Mouse (Mus musculus): Measurements from ENCODE around the gene Fgfr2. TPM values are rescaled to one million over a fixed set of nuclear protein-coding genes. Genes with fewer than 3 reads are reported as not detected.
A peak's percentile ranks its signal among the peaks of the same experiment; 100 is the strongest.

Gene Fgfr2
- polyA plus RNA-seq, 1 experiment from 2014 or later, result 110 TPM

DNA sequence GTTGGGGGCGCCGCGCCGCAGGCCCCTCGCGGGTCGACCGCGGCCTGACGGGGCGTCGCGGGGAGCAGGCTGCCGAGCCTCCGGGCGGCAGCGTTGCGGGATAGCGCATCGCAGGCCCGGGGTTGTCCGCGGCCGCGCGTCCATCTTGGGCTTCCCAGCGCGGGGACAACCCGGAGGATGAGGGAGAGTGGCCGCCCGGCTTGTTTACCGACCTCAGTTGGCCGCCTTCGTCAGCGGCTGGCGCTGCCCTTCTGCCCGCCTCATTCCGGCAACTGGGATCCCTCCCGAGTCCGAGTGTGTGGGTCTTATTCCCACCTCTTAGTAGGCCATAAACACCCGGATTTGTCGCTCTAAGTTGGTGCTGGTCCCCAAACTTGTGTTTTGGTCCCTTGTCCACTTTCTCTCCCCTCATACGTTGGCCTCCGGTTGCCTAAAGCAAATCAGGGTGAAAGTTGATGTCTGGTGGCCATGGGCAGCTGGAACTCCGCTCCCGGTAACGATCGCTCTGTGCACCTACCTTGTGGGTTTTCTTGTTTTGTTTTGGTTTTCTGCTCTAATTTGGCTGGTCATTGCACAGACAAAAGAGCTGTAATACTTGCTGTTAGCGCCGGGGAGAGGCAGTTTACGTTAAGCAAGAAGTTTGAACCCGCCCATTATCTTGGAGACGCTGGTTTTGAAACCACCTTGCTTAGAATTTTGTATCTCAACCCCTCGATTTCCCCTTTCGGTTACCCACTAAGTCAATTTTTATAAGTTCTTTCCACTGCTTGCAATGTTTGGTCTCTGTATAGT lies 191.4 kb downstream of the Fgfr2 start:
- peak overlapping the region; percentile 99 for H3K4me3 ChIP-seq (ENCODE audit: low read depth, low read length)
- WGBS, result under 1% methylated on average over 24 of the region's 55 CpGs
- DNase-seq (ENCODE audit: low spot score), result peak; percentile 77
- H3K27ac ChIP-seq (ENCODE audit: low read length), result peak overlapping the region; percentile 99
- peaks cover 4% of the 10 kb centered on the region; the same call in 1 of the 2 replicates for H3K4me1 ChIP-seq (ENCODE audit: insufficient read depth, low read depth, low read length)
- peak overlapping the region; percentile 67 for H3K4me2 ChIP-seq (replicated peaks; ENCODE audit: low read depth, low read length)
- peak; percentile 25 for ATAC-seq
- no peaks in the 10 kb centered on the region for H3K27me3 ChIP-seq (replicated peaks; ENCODE audit: insufficient read depth, low read length)
- no peaks in the 10 kb centered on the region for H3K9me3 ChIP-seq (ENCODE audit: low read length)
- TF ChIP-seq CTCF (IDR thresholded peaks at IDR 0.05), result no peak
- no peak for TF ChIP-seq EP300 (IDR thresholded peaks at IDR 0.05)
- no peaks in the 10 kb centered on the region for H3K36me3 ChIP-seq (ENCODE audit: insufficient read depth, low read length)
- H3K9ac ChIP-seq (replicated peaks; ENCODE audit: low read depth), result peak overlapping the region; percentile 94

DNA sequence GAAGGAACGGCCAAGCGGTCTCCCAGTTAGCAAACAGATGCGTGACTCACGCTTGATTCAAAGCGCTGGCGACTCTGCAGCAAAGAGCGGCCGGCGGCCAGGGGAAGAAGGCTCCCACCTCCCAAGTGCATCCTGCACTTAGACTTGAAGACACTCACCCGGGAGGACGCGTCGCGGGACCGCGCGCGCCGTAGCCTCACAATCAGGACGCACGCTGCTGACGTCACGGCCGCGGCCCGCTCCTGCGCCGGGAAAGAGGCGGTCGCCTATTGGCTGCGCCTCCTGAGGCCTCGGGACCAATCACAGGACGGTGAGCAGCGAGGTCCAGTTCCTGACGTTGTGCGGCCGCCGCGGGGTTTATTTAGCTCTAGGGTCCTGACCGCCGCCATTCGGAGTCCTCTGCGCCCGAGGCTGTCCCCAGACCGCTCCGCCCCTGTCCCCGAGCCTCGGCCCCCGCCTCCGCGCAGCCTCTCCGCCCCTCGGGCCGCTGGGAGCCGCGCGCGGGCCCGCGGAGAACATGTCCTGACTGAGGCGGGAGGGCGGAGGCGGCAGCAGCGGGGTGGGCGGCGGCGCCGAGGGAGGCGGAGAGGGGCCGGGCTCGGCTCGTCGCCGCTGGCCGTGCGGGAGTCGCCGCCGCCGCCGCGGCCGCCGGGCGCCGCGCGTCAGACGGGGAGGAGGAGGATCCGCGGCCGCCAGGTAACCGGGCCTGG lies 192.1 kb downstream of the Fgfr2 start, which contains the start of gene Zranb1:
Gene Zranb1, plus strand, starts transcription at position 293 of the 710 bp plus-strand sequence.
- no peaks in the 10 kb centered on the region for H3K27me3 ChIP-seq (replicated peaks; ENCODE audit: insufficient read depth, low read length)
- peaks cover 4% of the 10 kb centered on the region; the same call in 1 of the 2 replicates for H3K4me1 ChIP-seq (ENCODE audit: insufficient read depth, low read depth, low read length)
- ATAC-seq (peak; percentile 99), DNase-seq (ENCODE audit: low spot score) (peak; percentile 99)
- H3K27ac ChIP-seq (ENCODE audit: low read length), result peak within 1 kb of the TSS; percentile 99
- peak within 1 kb of the TSS; percentile 67 for H3K4me2 ChIP-seq (replicated peaks; ENCODE audit: low read depth, low read length)
- TF ChIP-seq CTCF (IDR thresholded peaks at IDR 0.05), result no peak
- no peak for TF ChIP-seq EP300 (IDR thresholded peaks at IDR 0.05)
- peak within 1 kb of the TSS; percentile 94 for H3K9ac ChIP-seq (replicated peaks; ENCODE audit: low read depth)
- WGBS, result under 1% methylated on average over 56 of the region's 93 CpGs
- no peaks in the 10 kb centered on the region for H3K9me3 ChIP-seq (ENCODE audit: low read length)
- peak within 1 kb of the TSS; percentile 99 for H3K4me3 ChIP-seq (ENCODE audit: low read depth, low read length)
- no peaks in the 10 kb centered on the region for H3K36me3 ChIP-seq (ENCODE audit: insufficient read depth, low read length)

DNA sequence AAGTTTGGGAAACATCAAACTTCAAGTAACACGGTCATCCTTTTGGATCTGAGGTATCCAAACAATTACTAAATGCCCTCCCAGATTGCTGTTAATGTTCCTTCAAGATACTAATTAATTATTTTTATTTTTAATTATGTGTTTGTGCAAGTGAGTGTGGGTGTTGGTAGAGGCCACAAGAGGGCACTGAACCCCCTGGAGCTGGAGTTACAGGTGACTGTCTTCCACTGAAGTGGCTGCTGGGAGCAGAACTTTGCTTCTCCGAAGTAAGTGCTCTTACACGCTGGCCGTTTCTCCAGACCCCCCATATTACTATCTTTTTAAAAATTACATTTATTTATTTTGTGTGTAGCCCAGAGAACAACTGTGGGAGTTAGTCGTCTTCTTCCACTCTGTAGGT lies 193.1 kb downstream of the Fgfr2 start:
- Histone ChIP-seq H3K36me3 (ENCODE audit: insufficient read depth, low read length) (no peaks in the 10 kb centered on the region), H3K27me3 (replicated peaks; ENCODE audit: insufficient read depth, low read length) (no peaks in the 10 kb centered on the region), H3K27ac (ENCODE audit: low read length) (no peak overlapping the region), H3K9ac (replicated peaks; ENCODE audit: low read depth) (no peak overlapping the region), H3K9me3 (ENCODE audit: low read length) (no peaks in the 10 kb centered on the region), H3K4me3 (ENCODE audit: low read depth, low read length) (peak overlapping the region; percentile 99), H3K4me1 (ENCODE audit: insufficient read depth, low read depth, low read length) (peaks cover 4% of the 10 kb centered on the region; the same call in 1 of the 2 replicates), H3K4me2 (replicated peaks; ENCODE audit: low read depth, low read length) (peak overlapping the region; percentile 60; the same call in 1 of the 2 replicates)
- 78% methylated on average over 5 of the region's 5 CpGs for WGBS
- DNase-seq (ENCODE audit: low spot score) (peak; percentile 17), ATAC-seq (no peak)
- TF ChIP-seq EP300 (IDR thresholded peaks at IDR 0.05) (no peak), CTCF (IDR thresholded peaks at IDR 0.05) (peak; percentile 30)

DNA sequence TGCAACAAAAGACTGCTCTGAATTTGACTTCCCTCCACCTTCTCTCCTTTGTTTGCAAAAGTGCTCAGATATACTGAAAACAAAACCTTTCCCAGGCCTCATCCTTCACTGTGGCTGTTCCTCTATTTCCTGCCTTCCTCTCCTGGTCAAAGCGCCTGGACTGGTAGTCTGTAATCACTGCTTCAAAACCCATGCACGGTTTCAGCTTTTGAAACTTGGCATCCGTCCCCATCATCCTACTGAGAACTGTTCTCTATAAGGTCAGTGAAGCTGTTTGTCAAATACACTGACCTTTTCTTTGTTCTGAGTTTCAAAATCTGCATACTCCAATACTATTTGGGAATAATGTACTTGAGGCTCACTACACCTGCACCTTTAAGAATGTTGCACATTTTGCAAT lies 195.9 kb downstream of the Fgfr2 start:
- Histone ChIP-seq H3K4me2 (replicated peaks; ENCODE audit: low read depth, low read length) (no peak overlapping the region), H3K9me3 (ENCODE audit: low read length) (no peaks in the 10 kb centered on the region), H3K27ac (ENCODE audit: low read length) (no peak overlapping the region), H3K4me1 (ENCODE audit: insufficient read depth, low read depth, low read length) (no peaks in the 10 kb centered on the region), H3K4me3 (ENCODE audit: low read depth, low read length) (no peak overlapping the region), H3K27me3 (replicated peaks; ENCODE audit: insufficient read depth, low read length) (no peaks in the 10 kb centered on the region), H3K9ac (replicated peaks; ENCODE audit: low read depth) (no peak overlapping the region), H3K36me3 (ENCODE audit: insufficient read depth, low read length) (no peaks in the 10 kb centered on the region)
- 29% methylated on average over 3 of the region's 3 CpGs for WGBS
- DNase-seq (ENCODE audit: low spot score) (no peak), ATAC-seq (no peak)
- TF ChIP-seq CTCF (IDR thresholded peaks at IDR 0.05), result no peak
- no peak for TF ChIP-seq EP300 (IDR thresholded peaks at IDR 0.05)

DNA sequence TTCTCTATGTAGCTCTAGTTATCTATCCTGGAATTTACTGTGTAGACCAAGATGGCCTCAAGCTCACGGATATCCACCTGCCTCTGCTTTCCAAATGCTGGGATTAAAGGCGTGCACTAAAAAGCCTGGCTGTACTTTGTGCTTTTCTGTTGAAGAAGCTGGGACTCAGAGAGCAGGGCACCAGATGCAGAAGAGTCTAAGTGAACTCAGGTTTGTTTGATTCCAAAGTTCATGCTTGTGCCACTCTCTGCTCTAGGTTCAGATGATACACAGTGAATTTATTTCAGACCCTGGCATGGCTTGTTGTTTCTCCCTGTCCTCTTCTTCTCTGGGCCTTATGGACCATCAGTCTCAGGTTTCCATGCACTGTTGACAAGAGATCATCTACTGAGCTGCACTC lies 197.9 kb downstream of the Fgfr2 start:
- Histone ChIP-seq H3K9ac (replicated peaks; ENCODE audit: low read depth) (no peak overlapping the region), H3K4me2 (replicated peaks; ENCODE audit: low read depth, low read length) (no peak overlapping the region), H3K36me3 (ENCODE audit: insufficient read depth, low read length) (no peaks in the 10 kb centered on the region), H3K27ac (ENCODE audit: low read length) (no peak overlapping the region), H3K9me3 (ENCODE audit: low read length) (no peaks in the 10 kb centered on the region), H3K4me1 (ENCODE audit: insufficient read depth, low read depth, low read length) (no peaks in the 10 kb centered on the region), H3K4me3 (ENCODE audit: low read depth, low read length) (no peak overlapping the region), H3K27me3 (replicated peaks; ENCODE audit: insufficient read depth, low read length) (no peaks in the 10 kb centered on the region)
- ATAC-seq (no peak), DNase-seq (ENCODE audit: low spot score) (no peak)
- TF ChIP-seq EP300 (IDR thresholded peaks at IDR 0.05) (no peak), CTCF (IDR thresholded peaks at IDR 0.05) (no peak)
- 69% methylated on average over 2 of the region's 2 CpGs for WGBS

DNA sequence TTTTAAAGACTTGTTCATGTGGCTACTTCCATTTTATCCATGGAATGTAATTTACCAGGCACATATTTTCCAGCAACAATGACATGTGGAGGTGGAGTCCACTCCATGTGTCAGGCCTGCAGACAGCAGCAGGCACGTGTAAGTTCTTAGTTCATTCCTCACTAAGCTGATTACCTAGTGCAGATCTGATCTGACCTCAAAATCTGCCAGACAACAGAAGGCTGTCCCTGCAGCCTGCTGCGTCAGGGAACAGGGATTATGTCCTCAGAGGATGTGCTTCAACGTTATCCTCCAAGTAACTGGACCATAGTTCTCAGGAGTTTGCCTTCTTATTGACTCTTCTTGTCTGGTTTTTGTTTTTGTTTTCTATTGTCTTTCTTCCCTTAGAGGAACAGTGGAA lies 201.2 kb downstream of the Fgfr2 start:
- Histone ChIP-seq H3K27ac (ENCODE audit: low read length) (no peak overlapping the region), H3K27me3 (replicated peaks; ENCODE audit: insufficient read depth, low read length) (no peaks in the 10 kb centered on the region), H3K4me1 (ENCODE audit: insufficient read depth, low read depth, low read length) (no peaks in the 10 kb centered on the region), H3K4me3 (ENCODE audit: low read depth, low read length) (no peak overlapping the region), H3K9ac (replicated peaks; ENCODE audit: low read depth) (no peak overlapping the region), H3K9me3 (ENCODE audit: low read length) (no peaks in the 10 kb centered on the region), H3K4me2 (replicated peaks; ENCODE audit: low read depth, low read length) (no peak overlapping the region), H3K36me3 (ENCODE audit: insufficient read depth, low read length) (no peaks in the 10 kb centered on the region)
- 33% methylated on average over 3 of the region's 3 CpGs for WGBS
- TF ChIP-seq EP300 (IDR thresholded peaks at IDR 0.05), result no peak
- no peak for TF ChIP-seq CTCF (IDR thresholded peaks at IDR 0.05)
- ATAC-seq (no peak), DNase-seq (ENCODE audit: low spot score) (no peak)
